Mouse (Mus musculus) cerebellum, adult 2 months (tissue): ENCODE measurements around the gene Slc24a3.

Experiments used
- CTCF ChIP-seq: fragments of 200-500 bp; IDR thresholded peaks from 2 replicates; pipeline ENCODE4 v1.5.1; 2011; ENCODE audit warnings: low read depth, mild to moderate bottlenecking, control low read depth, low read length, moderate library complexity, borderline replicate concordance; ENCODE audit not compliant: insufficient read depth
- POLR2A ChIP-seq: fragments of 200-500 bp; IDR thresholded peaks from 2 replicates; pipeline ENCODE4 v1.6.1; 2011; ENCODE audit warnings: low read length, control low read depth, borderline replicate concordance; ENCODE audit not compliant: insufficient read depth

DNA sequence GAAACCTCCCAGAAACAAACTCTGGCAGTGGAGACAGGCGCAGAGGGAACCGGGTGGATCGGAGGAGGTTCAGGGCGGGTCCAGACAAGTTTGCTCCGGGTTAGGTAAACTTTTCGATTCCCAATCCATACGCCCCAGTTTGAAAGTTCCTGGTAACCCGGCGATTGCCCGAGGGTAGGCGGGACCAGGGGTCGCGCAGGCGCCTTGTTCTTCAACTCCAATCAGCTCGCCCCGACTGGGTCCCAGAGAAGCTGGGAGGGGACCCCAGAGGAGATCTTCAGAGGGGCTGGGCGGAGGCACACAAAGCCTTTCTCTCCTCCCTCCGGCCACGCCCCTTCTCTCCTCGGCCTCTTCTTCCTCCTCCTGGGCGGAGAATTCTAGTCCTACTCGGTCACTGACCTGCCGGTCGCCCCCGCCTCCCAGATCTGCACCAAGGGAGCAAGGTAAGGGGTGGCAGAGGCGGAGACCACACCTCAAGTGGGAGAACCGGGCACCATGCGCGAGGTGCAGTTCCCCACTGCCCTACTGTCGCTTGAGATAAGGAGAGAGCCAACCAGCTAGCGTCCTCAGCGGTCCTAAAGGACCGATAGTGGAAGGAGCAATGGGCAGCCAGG, 507.7 kb downstream of the Slc24a3 start, which contains the start of gene Rin2:
- TF ChIP-seq CTCF (no peak), POLR2A (no peak)
